Mouse (Mus musculus) heart, adult 8-10 months (tissue): ENCODE measurements around the gene Pygm. TPM values are rescaled to one million over a fixed set of nuclear protein-coding genes. Genes with fewer than 3 reads are reported as not detected.

Source experiments
- DNase-seq: peaks from one replicate; pipeline ENCODE4 v3.0.0; 2022; ENCODE audit warnings: low spot score
- microRNA-seq: library from miRNA; unstranded; fragments of <30 nt; microRNA quantifications from one replicate; pipeline ENCODE4 v1.2.0, GENCODE M21; 2022
- total RNA-seq, 4 experiments: library from RNA; stranded (reverse); gene quantifications; 2 replicates each; pipeline ENCODE4 v1.2.4; 2022

The Pygm gene
- total RNA-seq, 4 experiments from 2014 or later: 1,301 to 1,379 (median 1,330) TPM

DNA sequence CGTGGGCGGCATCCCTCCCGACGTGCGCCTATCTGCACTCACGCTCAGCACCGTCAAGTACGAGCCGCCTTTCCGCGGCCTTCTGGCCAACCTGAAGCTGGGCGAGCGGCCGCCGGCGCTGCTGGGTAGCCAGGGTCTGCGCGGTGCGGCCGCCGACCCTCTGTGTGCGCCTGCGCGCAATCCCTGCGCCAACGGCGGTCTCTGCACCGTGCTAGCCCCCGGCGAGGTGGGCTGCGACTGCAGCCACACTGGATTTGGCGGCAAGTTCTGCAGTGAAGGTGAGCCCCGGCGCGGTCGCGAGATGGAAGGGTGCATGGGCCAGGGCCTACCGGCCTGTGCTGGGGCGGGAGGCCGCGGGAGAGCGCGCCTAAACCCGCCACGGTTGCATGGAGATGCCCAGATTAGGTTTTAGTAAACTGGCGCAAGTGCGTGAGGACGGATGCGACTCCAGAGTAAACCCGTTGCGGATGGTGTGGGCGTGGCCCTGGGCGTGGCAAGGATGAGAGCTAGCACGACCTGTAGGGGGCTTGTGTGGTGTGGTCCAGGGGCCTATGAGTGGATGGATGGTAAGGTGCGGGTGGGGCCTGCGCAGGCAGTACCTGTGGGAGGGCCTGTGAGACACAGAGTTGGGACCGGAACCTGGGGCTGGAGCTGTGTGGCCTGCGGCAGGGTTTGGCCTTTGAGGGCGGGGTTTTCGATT, 44.5 kb downstream of the Pygm start:
- no peak for DNase-seq

DNA sequence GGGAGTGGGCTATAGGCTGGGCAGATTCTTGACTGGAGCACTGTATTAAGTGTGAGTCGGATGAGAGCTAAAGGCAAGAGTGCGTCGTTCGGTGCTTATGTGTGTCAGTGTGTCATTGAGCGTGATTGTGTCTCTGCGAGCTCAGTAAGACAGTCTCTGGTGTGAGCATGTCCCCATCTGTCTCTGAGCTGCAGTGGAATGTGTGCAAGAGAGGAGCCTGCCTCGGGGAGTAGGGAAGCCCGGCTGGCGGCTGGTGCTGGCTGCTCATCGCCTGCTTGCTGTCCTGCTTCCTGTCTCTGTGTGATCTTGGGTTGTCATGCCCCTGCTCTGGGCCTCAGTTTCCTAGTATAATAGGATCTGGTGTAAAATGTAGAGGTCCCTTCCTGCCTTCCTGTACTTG, 58.8 kb downstream of the Pygm start:
- no peak for DNase-seq

DNA sequence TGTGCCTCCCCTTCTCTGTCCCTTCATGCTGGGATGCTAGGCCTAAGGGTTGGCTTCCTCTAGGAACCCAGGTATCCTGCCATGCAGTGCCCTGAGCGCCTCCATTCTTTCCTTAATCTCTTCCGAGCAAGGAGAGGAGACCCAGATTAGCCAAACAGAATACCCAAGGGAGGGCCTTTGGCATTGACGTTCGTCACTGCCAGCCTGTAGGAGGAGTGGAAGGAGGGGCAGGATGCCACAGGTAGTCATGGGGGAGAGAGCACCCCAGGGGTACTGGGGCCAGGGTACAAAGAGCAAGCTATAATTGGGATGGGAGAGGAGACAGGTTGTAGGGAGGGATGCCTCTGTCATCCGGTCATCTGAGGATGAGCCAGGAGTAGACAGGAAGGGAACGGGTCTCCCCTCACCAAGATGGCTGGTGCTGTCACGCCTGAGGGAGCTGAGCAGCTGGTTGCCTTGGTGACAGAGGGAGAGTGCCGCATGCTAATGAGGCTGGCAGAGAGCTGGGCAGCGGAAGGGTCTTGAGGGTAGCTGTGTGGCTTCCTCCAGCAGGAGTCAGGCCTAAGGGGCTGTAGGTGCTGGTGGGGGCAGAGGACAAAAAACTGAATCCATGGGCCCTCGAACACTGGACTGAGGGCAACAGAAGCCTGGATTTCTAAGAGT, 61.7 kb downstream of the Pygm start:
- no peak for DNase-seq

DNA sequence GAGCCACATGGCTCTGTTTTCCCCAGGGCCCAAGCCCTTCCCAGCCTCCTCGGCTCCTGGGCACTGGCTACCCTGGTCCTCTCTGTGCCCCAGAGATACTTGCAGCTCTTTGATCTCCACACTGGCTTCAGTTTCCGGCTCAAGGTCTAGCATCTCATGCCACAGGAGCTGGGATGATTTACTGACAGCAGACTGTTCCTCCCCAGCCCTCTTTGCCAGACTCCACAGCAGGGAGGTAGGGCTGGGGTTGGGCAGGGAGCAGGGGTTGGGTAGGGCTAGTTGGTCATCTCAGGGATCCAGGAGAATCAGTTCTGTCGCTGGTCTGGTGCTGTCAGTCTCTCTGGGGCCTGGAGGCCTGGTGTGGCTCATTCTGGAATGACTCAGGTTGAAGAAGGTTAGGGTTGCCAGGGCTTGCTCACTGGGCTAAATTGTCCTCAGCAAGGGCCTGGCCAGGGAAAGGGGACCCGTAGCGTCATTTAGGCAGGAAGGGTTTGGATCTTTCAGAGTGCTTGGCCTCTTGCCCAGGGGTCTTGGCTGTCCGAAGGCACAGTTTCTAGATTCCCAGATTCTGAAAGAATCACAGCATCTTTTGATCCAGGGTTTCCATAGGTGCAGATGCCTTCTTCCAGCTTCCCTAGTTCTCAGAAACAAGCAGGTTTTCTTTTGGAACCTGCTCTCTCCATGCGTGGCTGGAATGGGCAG, 62.7 kb downstream of the Pygm start:
- DNase-seq: no peak

Small RNAs within 50 kb of the gene (microRNA-seq; reads per million reads assigned to microRNA genes)
- gene Mir6989: 1.1 reads per million

Other genes starting within 250 kb of the Pygm start
- gene Batf2, start 243.4 kb upstream of the Pygm start, total RNA-seq: 1 to 10 TPM in 1 of 4 experiments, under 1 TPM in 3; 0.31 to 1.4 (median 0.43) TPM
- 10 to 100 TPM; 77.6 to 82.7 (median 79.4) TPM for gene Arl2, start 242.9 kb upstream of the Pygm start, total RNA-seq
- not detected for gene Majin, start 200.0 kb upstream of the Pygm start, total RNA-seq
- gene Gpha2, start 158.0 kb upstream of the Pygm start, total RNA-seq: not detected
- gene Ppp2r5b, start 148.5 kb upstream of the Pygm start, total RNA-seq: 10 to 100 TPM; 32.9 to 35.9 (median 34.4) TPM
- 10 to 100 TPM; 22.3 to 28.0 (median 25.8) TPM for gene Atg2a, start 142.7 kb upstream of the Pygm start, total RNA-seq
- gene Ehd1, start 107.7 kb upstream of the Pygm start, total RNA-seq: 10 to 100 TPM; 88.7 to 99.1 (median 92.3) TPM
- 10 to 100 TPM; 14.7 to 17.1 (median 15.4) TPM for gene Cdc42bpg, start 77.9 kb upstream of the Pygm start, total RNA-seq
- gene Men1, start 49.4 kb upstream of the Pygm start, total RNA-seq: 10 to 100 TPM in 3 of 4 experiments, 1 to 10 TPM in 1; 10.0 to 16.0 (median 12.3) TPM
- 10 to 100 TPM; 33.4 to 44.4 (median 34.7) TPM for gene Map4k2, start 43.3 kb upstream of the Pygm start, total RNA-seq
- 100 to 1,000 TPM in 1 of 4 experiments, 10 to 100 TPM in 3; 84.3 to 103 (median 91.3) TPM for gene Sf1, start 20.7 kb upstream of the Pygm start, total RNA-seq
- gene Rasgrp2, start 14.9 kb downstream of the Pygm start, total RNA-seq: 10 to 100 TPM; 31.2 to 51.0 (median 43.8) TPM
- 1 to 10 TPM; 3.3 to 6.8 (median 4.1) TPM for gene Nrxn2, start 34.3 kb downstream of the Pygm start, total RNA-seq
- under 1 TPM in 1 of 4 experiments, not detected in 3; 0.28 TPM for gene Slc22a12, start 158.6 kb downstream of the Pygm start, total RNA-seq